Mouse (Mus musculus) liver, embryonic 15.5 days (tissue): ENCODE results near the gene Adgrl2. TPM values are rescaled to one million over a fixed set of nuclear protein-coding genes. Genes with fewer than 3 reads are reported as not detected.

Source experiments
- ATAC-seq: fragments of 200-750 bp; cut with Nextera tagmentation; 2 replicates; pipeline ENCODE4 v1.8.0; 2017; ENCODE audit warnings: moderate number of reproducible peaks, mild to moderate bottlenecking, moderate library complexity; ENCODE audit not compliant: insufficient read depth
- H3K27ac ChIP-seq: fragments of 300-500 bp; sonication (generic); replicated peaks from 2 replicates; pipeline ENCODE4 v1.5.1; 2015; ENCODE audit warnings: mild to moderate bottlenecking, inconsistent platforms
- H3K27me3 ChIP-seq: fragments of 300-500 bp; sonication (generic); 2 replicates; pipeline ENCODE4 v1.6.1; 2015; ENCODE audit warnings: mild to moderate bottlenecking, inconsistent platforms
- H3K36me3 ChIP-seq: fragments of 300-500 bp; sonication (generic); replicated peaks from 2 replicates; pipeline ENCODE4 v1.6.1; 2015; ENCODE audit warnings: moderate library complexity, mild to moderate bottlenecking, inconsistent platforms
- H3K4me1 ChIP-seq: fragments of 300-500 bp; sonication (generic); replicated peaks from 2 replicates; pipeline ENCODE4 v1.6.1; 2015; ENCODE audit warnings: inconsistent platforms
- H3K4me2 ChIP-seq: fragments of 300-500 bp; sonication (generic); 2 replicates; pipeline ENCODE4 v1.6.1; 2015; ENCODE audit warnings: moderate library complexity, mild to moderate bottlenecking, inconsistent platforms
- H3K4me3 ChIP-seq: fragments of 300-500 bp; sonication (generic); replicated peaks from 2 replicates; pipeline ENCODE4 v1.5.1; 2015; ENCODE audit warnings: mild to moderate bottlenecking, inconsistent platforms
- H3K9ac ChIP-seq: fragments of 300-500 bp; sonication (generic); 2 replicates; pipeline ENCODE4 v1.6.1; 2015; ENCODE audit warnings: moderate library complexity, mild to moderate bottlenecking, inconsistent platforms
- H3K9me3 ChIP-seq: fragments of 300-500 bp; sonication (generic); replicated peaks from 2 replicates; pipeline ENCODE4 v1.6.1; 2016; ENCODE audit warnings: inconsistent platforms
- WGBS: fragments of 180-500 bp; shearing (Covaris S2); methylation state at CpG from one replicate; pipeline ENCODE4 v1.1.7; 2015; ENCODE audit warnings: mixed read lengths; ENCODE audit not compliant: insufficient replicate concordance; 5-methylcytosine and 5-hydroxymethylcytosine counted together
- polyA plus RNA-seq: library from polyadenylated mRNA; unstranded; fragments of >200 nt; fragmentation: Nextera tagmentation; extraction: Ambion mirVana; gene quantifications from 2 replicates; pipeline ENCODE4 v1.2.1, GENCODE M21; 2015

Adgrl2 gene
- polyA plus RNA-seq, 1 experiment from 2014 or later = 4.4 TPM

- Histone ChIP-seq H3K36me3 (peaks cover 15% of the 10 kb centered on the region), H3K4me1 (no peaks in the 10 kb centered on the region), H3K9me3 (no peaks in the 10 kb centered on the region), H3K4me3 (no peak overlapping the region), H3K9ac (no peak overlapping the region), H3K27ac (no peak overlapping the region), H3K4me2 (no peak overlapping the region), H3K27me3 (no peaks in the 10 kb centered on the region)
- ATAC-seq = no peak
- 76% methylated on average over 33 of the region's 33 CpGs for WGBS
These were observed 170.9 kb downstream of the Adgrl2 start for GRCm38 (mm10) chr3:148819323-148820046.

GRCm38 (mm10) chr3:148818414-148819105, 171.8 kb downstream of the Adgrl2 start:
- Histone ChIP-seq H3K36me3 (peaks cover 15% of the 10 kb centered on the region), H3K4me2 (no peak overlapping the region), H3K4me3 (no peak overlapping the region), H3K27me3 (no peaks in the 10 kb centered on the region), H3K9ac (no peak overlapping the region), H3K27ac (no peak overlapping the region), H3K9me3 (no peaks in the 10 kb centered on the region), H3K4me1 (no peaks in the 10 kb centered on the region)
- 66% methylated on average over 6 of the region's 6 CpGs for WGBS
- ATAC-seq = no peak

GRCm38 (mm10) chr3:148817491-148817890, 172.9 kb downstream of the Adgrl2 start:
- H3K4me2 ChIP-seq = no peak overlapping the region
- H3K4me1 ChIP-seq = no peaks in the 10 kb centered on the region
- no peaks in the 10 kb centered on the region for H3K9me3 ChIP-seq
- H3K9ac ChIP-seq = no peak overlapping the region
- no peak overlapping the region for H3K27ac ChIP-seq
- ATAC-seq = no peak
- H3K36me3 ChIP-seq = peaks cover 10% of the 10 kb centered on the region
- WGBS = 88% methylated on average over 25 of the region's 25 CpGs
- no peaks in the 10 kb centered on the region for H3K27me3 ChIP-seq
- H3K4me3 ChIP-seq = no peak overlapping the region

GRCm38 (mm10) chr3:148813121-148813520, 177.2 kb downstream of the Adgrl2 start:
- Histone ChIP-seq H3K27me3 (no peaks in the 10 kb centered on the region), H3K9ac (no peak overlapping the region), H3K36me3 (peaks cover 10% of the 10 kb centered on the region), H3K9me3 (no peaks in the 10 kb centered on the region), H3K4me1 (no peaks in the 10 kb centered on the region), H3K4me3 (no peak overlapping the region), H3K4me2 (no peak overlapping the region), H3K27ac (no peak overlapping the region)
- no peak for ATAC-seq
- WGBS = 65% methylated on average over 6 of the region's 6 CpGs

GRCm38 (mm10) chr3:148812059-148812458, 178.3 kb downstream of the Adgrl2 start:
- Histone ChIP-seq H3K27ac (no peak overlapping the region), H3K9ac (no peak overlapping the region), H3K4me3 (no peak overlapping the region), H3K27me3 (no peaks in the 10 kb centered on the region), H3K4me1 (no peaks in the 10 kb centered on the region), H3K36me3 (0 out of 2 replicates have a peak, but pooled peaks cover 4% of the 10 kb centered on the region), H3K9me3 (no peaks in the 10 kb centered on the region), H3K4me2 (no peak overlapping the region)
- no peak for ATAC-seq
- WGBS = 45% methylated on average over 1 of the region's 1 CpGs

GRCm38 (mm10) chr3:148806977-148807376, 183.4 kb downstream of the Adgrl2 start:
- H3K27me3 ChIP-seq = no peaks in the 10 kb centered on the region
- no peak overlapping the region for H3K27ac ChIP-seq
- no peak overlapping the region for H3K4me3 ChIP-seq
- no peaks in the 10 kb centered on the region for H3K36me3 ChIP-seq
- H3K4me2 ChIP-seq = no peak overlapping the region
- H3K9ac ChIP-seq = no peak overlapping the region
- no peak for ATAC-seq
- H3K9me3 ChIP-seq = no peaks in the 10 kb centered on the region
- no peaks in the 10 kb centered on the region for H3K4me1 ChIP-seq
- 21% methylated on average over 9 of the region's 9 CpGs for WGBS

- no peaks in the 10 kb centered on the region for H3K27me3 ChIP-seq
- H3K4me2 ChIP-seq = no peak overlapping the region
- 51% methylated on average over 10 of the region's 10 CpGs for WGBS
- no peak overlapping the region for H3K9ac ChIP-seq
- H3K9me3 ChIP-seq = no peaks in the 10 kb centered on the region
- no peaks in the 10 kb centered on the region for H3K4me1 ChIP-seq
- H3K36me3 ChIP-seq = no peaks in the 10 kb centered on the region
- no peak overlapping the region for H3K4me3 ChIP-seq
- no peak overlapping the region for H3K27ac ChIP-seq
- no peak for ATAC-seq
These were observed 197.0 kb downstream of the Adgrl2 start for GRCm38 (mm10) chr3:148793286-148793913.

GRCm38 (mm10) chr3:148770310-148770709, 220.0 kb downstream of the Adgrl2 start:
- no peak overlapping the region for H3K9ac ChIP-seq
- no peak for ATAC-seq
- no peaks in the 10 kb centered on the region for H3K4me1 ChIP-seq
- WGBS = 57% methylated on average over 6 of the region's 6 CpGs
- H3K27ac ChIP-seq = no peak overlapping the region
- no peaks in the 10 kb centered on the region for H3K36me3 ChIP-seq
- no peak overlapping the region for H3K4me3 ChIP-seq
- H3K27me3 ChIP-seq = no peaks in the 10 kb centered on the region
- no peak overlapping the region for H3K4me2 ChIP-seq
- no peaks in the 10 kb centered on the region for H3K9me3 ChIP-seq
